Mouse (Mus musculus) midbrain, embryonic 10.5 days (tissue): ENCODE measurements around the gene Ugt1a7c. TPM values are rescaled to one million over a fixed set of nuclear protein-coding genes. Genes with fewer than 3 reads are reported as not detected.
"Not testable (repeated sequence)": the region's sequence is repeated elsewhere in the genome, so short reads cannot be mapped to it uniquely, and the experiment has no call there.

Source experiments
- DNase-seq: peaks from one replicate; pipeline ENCODE4 v3.0.0-alpha.2; 2017; ENCODE audit warnings: low spot score
- H3K27ac ChIP-seq: fragments of 300-500 bp; sonication (generic); replicated peaks from 2 replicates; pipeline ENCODE4 v1.5.1; 2016; ENCODE audit warnings: mild to moderate bottlenecking
- H3K27me3 ChIP-seq: fragments of 300-500 bp; sonication (generic); 2 replicates; pipeline ENCODE4 v1.6.1; 2016; ENCODE audit warnings: low read depth, mild to moderate bottlenecking; ENCODE audit not compliant: poor library complexity, severe bottlenecking
- H3K36me3 ChIP-seq: fragments of 300-500 bp; sonication (generic); 2 replicates; pipeline ENCODE4 v1.6.1; 2016; ENCODE audit warnings: mild to moderate bottlenecking, moderate library complexity
- H3K4me1 ChIP-seq: fragments of 300-500 bp; sonication (generic); 2 replicates; pipeline ENCODE4 v1.6.1; 2016
- H3K4me3 ChIP-seq: fragments of 300-500 bp; sonication (generic); 2 replicates; pipeline ENCODE4 v1.5.1; 2016; ENCODE audit warnings: mild to moderate bottlenecking, moderate library complexity
- H3K9me3 ChIP-seq: fragments of 300-500 bp; sonication (generic); replicated peaks from 2 replicates; pipeline ENCODE4 v1.6.1; 2016; ENCODE audit warnings: mild to moderate bottlenecking
- WGBS: fragments of 180-500 bp; shearing (Covaris S2); methylation state at CpG from one replicate; pipeline ENCODE4 v1.1.7; 2016; 5-methylcytosine and 5-hydroxymethylcytosine counted together
- polyA plus RNA-seq: library from polyadenylated mRNA; unstranded; fragments of >200 nt; fragmentation: Nextera tagmentation; extraction: Ambion mirVana; gene quantifications from 2 replicates; pipeline ENCODE4 v1.2.1, GENCODE M21; 2016

The Ugt1a7c gene
- polyA plus RNA-seq, result 0.56 and 1.1 TPM in 2 replicates

DNA sequence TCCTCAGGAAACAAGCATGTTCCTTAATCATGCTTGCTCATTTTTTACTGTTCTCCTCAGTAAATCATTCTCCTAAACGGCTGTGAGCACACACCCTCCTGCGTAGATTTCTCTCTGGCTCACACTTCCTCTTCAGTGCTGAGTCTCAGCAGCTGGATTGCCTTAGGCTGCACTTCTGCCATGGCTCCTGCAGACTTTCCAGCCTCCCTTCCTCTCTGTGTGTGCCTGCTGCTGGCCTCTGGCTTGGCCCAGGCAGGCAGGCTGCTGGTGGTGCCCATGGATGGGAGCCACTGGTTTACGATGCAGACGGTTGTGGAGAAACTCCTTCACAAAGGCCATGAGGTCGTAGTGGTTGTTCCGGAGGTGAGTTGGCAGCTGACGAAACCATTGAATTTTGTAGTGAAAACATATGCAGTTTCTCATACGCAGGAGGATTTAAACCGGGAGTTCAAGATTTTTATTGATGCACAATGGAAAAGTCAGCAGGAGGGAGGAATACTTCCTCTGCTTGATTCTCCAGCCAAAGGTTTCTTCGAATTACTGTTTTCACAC lies at the start of gene Ugt1a7c:
Gene Ugt1a7c (plus strand): TSS at position 122 of the 552 bp plus-strand sequence.
- Histone ChIP-seq H3K4me1 (no peaks in the 10 kb centered on the region), H3K27me3 (no peaks in the 10 kb centered on the region), H3K4me3 (no peak within 1 kb of the TSS), H3K9me3 (no peaks in the 10 kb centered on the region), H3K27ac (no peak within 1 kb of the TSS), H3K36me3 (no peaks in the 10 kb centered on the region)
- no peak for DNase-seq
- 79% methylated on average over 10 of the region's 10 CpGs for WGBS

DNA sequence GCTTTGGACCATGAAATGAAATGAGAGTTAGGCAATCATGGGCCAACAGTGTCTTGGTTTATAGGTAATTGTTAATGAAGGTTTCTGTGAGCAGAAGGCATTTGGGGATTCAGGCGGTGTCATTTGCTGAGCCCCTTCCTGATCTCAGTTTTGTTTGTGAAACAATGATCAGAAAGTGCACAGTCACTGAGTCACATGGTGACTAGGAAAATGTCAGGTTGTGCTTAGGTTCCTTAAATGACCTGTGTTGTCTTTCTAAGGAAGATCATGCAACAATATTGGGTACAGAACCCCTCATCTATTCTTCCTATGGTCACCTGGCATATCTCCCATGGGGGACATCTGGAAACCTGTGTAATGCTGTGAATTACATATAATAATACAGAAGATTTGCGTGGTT lies 47.5 kb upstream of the Ugt1a7c start:
- H3K36me3 ChIP-seq, H3K9me3 ChIP-seq, H3K4me3 ChIP-seq, DNase-seq, H3K4me1 ChIP-seq, H3K27ac ChIP-seq, H3K27me3 ChIP-seq: not testable (repeated sequence)
- 76% methylated on average over 2 of the region's 2 CpGs for WGBS

- Histone ChIP-seq H3K9me3 (no peaks in the 10 kb centered on the region), H3K4me3 (no peak within 1 kb of the TSS), H3K27ac (no peak within 1 kb of the TSS), H3K27me3 (no peaks in the 10 kb centered on the region), H3K4me1 (no peaks in the 10 kb centered on the region), H3K36me3 (no peaks in the 10 kb centered on the region)
- WGBS, result 82% methylated on average over 1 of the region's 1 CpGs
- DNase-seq, result no peak
Measured at GRCm38 (mm10) chr1:88055088-88055487, 39.8 kb upstream of the Ugt1a7c start, which contains the start of gene Ugt1a10. Ugt1a10 (plus strand) TSS chr1:88055388.

- H3K27me3 ChIP-seq, H3K9me3 ChIP-seq, H3K4me1 ChIP-seq, DNase-seq, H3K27ac ChIP-seq, H3K36me3 ChIP-seq, H3K4me3 ChIP-seq: not testable (repeated sequence)
- WGBS, result 59% methylated on average over 1 of the region's 2 CpGs
Measured at GRCm38 (mm10) chr1:88066472-88067102, 28.3 kb upstream of the Ugt1a7c start.

DNA sequence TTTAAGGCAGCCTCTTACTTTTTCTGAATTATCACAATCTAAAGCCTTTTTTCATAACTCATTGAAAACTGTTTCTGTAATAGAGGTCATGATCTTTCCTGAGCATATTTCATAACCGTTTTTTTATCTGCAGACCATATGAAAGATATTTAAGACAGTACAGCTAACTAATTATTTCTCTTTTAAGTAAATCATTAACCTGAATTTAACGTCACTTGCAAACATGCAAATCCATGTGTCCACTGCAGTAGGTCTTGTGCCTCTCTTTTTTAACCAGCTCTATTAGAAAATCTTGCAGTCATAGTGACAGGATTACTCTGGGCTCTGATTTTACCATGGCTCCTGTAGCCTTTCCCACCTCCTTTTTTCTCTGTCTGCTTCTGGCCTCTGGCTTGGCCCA lies 24.4 kb upstream of the Ugt1a7c start, which contains the start of gene Ugt1a9:
Gene Ugt1a9 (plus strand): TSS at position 306 of the 400 bp plus-strand sequence.
- H3K9me3 ChIP-seq, result no peaks in the 10 kb centered on the region
- H3K4me1 ChIP-seq, result peaks cover 6% of the 10 kb centered on the region; the same call in 1 of the 2 replicates
- WGBS, result 87% methylated on average over 2 of the region's 2 CpGs
- no peaks in the 10 kb centered on the region for H3K27me3 ChIP-seq
- DNase-seq, result no peak
- no peaks in the 10 kb centered on the region for H3K36me3 ChIP-seq
- no peak within 1 kb of the TSS for H3K27ac ChIP-seq
- no peak within 1 kb of the TSS for H3K4me3 ChIP-seq

- peaks cover 6% of the 10 kb centered on the region; the same call in 1 of the 2 replicates for H3K4me1 ChIP-seq
- H3K9me3 ChIP-seq, result no peaks in the 10 kb centered on the region
- H3K4me3 ChIP-seq, result no peak overlapping the region
- WGBS, result 83% methylated on average over 4 of the region's 4 CpGs
- DNase-seq, result no peak
- H3K36me3 ChIP-seq, result no peaks in the 10 kb centered on the region
- no peak overlapping the region for H3K27ac ChIP-seq
- no peaks in the 10 kb centered on the region for H3K27me3 ChIP-seq
Measured at GRCm38 (mm10) chr1:88070902-88071301, 24.0 kb upstream of the Ugt1a7c start.

- no peaks in the 10 kb centered on the region for H3K27me3 ChIP-seq
- no peaks in the 10 kb centered on the region for H3K36me3 ChIP-seq
- H3K9me3 ChIP-seq, result no peaks in the 10 kb centered on the region
- H3K4me3 ChIP-seq, result no peak overlapping the region
- no peak overlapping the region for H3K27ac ChIP-seq
- H3K4me1 ChIP-seq, result peaks cover 4% of the 10 kb centered on the region; the same call in 1 of the 2 replicates
- 96% methylated on average over 2 of the region's 2 CpGs for WGBS
- no peak for DNase-seq
Measured at GRCm38 (mm10) chr1:88074471-88074870, 20.4 kb upstream of the Ugt1a7c start.

DNA sequence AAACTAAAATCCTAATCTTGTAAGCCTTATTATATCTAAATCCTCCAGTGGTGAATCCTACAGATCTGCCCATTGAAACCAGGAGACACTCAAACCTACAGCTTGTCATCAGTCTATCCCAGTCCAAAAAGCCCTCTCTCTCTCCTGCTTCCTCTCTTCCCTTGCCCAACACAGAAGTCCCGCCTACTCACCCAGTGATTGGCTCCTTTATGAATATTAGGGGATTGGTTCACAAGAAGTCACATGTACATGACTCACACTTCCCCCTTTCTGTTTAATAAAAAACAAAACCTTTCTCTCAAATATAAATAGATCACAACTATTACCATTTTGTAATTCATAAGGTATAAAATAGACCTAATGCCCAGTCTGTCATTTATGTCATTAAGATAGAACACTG lies 17.7 kb upstream of the Ugt1a7c start:
- no peak overlapping the region for H3K4me3 ChIP-seq
- 82% methylated on average over 1 of the region's 1 CpGs for WGBS
- H3K36me3 ChIP-seq, result no peaks in the 10 kb centered on the region
- no peak overlapping the region for H3K27ac ChIP-seq
- no peaks in the 10 kb centered on the region for H3K27me3 ChIP-seq
- no peaks in the 10 kb centered on the region for H3K4me1 ChIP-seq
- no peaks in the 10 kb centered on the region for H3K9me3 ChIP-seq
- DNase-seq, result no peak

GRCm38 (mm10) chr1:88081670-88082069 lies 13.2 kb upstream of the Ugt1a7c start:
- H3K9me3 ChIP-seq, result no peaks in the 10 kb centered on the region
- no peaks in the 10 kb centered on the region for H3K4me1 ChIP-seq
- no peak overlapping the region for H3K4me3 ChIP-seq
- no peak overlapping the region for H3K27ac ChIP-seq
- no peak for DNase-seq
- H3K27me3 ChIP-seq, result no peaks in the 10 kb centered on the region
- H3K36me3 ChIP-seq, result no peaks in the 10 kb centered on the region
- WGBS, result 91% methylated on average over 1 of the region's 1 CpGs

- Histone ChIP-seq H3K27ac (no peak overlapping the region), H3K36me3 (no peaks in the 10 kb centered on the region), H3K27me3 (no peaks in the 10 kb centered on the region), H3K4me1 (no peaks in the 10 kb centered on the region), H3K4me3 (no peak overlapping the region), H3K9me3 (no peaks in the 10 kb centered on the region)
- WGBS, result 79% methylated on average over 1 of the region's 1 CpGs
- DNase-seq, result no peak
Measured at GRCm38 (mm10) chr1:88086125-88086524, 8.7 kb upstream of the Ugt1a7c start.

- Histone ChIP-seq H3K4me1 (no peaks in the 10 kb centered on the region), H3K27ac (no peak within 1 kb of the TSS), H3K9me3 (no peaks in the 10 kb centered on the region), H3K4me3 (no peak within 1 kb of the TSS), H3K27me3 (no peaks in the 10 kb centered on the region), H3K36me3 (no peaks in the 10 kb centered on the region)
- WGBS, result 79% methylated on average over 3 of the region's 3 CpGs
- no peak for DNase-seq
Measured at GRCm38 (mm10) chr1:88087513-88087912, 7.3 kb upstream of the Ugt1a7c start, which contains the start of gene Ugt1a8. Ugt1a8 (plus strand) TSS chr1:88087813.

DNA sequence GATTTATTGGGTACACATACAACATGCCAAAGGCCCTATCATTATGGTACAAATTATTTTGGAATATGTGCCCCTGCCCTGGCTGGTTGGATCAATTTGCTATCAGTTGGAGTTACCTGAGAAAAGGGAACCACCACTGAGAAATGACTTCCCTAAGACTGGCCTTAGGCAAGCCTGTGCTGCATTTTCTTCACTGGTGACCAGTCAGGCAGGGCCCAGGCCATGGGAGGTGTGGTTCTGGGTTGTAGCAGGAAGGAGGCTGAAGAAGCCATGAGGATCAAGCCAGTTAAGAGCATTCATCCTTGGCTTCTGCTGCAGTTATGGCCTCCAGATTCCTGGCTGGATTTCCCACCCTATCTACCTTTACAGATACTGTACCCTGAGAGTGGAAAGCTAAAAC lies 2.5 kb upstream of the Ugt1a7c start:
- no peaks in the 10 kb centered on the region for H3K36me3 ChIP-seq
- no peak overlapping the region for H3K27ac ChIP-seq
- no peaks in the 10 kb centered on the region for H3K9me3 ChIP-seq
- no peak for DNase-seq
- H3K4me3 ChIP-seq, result no peak overlapping the region
- H3K27me3 ChIP-seq, result no peaks in the 10 kb centered on the region
- H3K4me1 ChIP-seq, result no peaks in the 10 kb centered on the region

- not testable (repeated sequence) for H3K36me3 ChIP-seq, H3K9me3 ChIP-seq, DNase-seq, H3K27ac ChIP-seq, H3K4me3 ChIP-seq, H3K27me3 ChIP-seq, H3K4me1 ChIP-seq
- WGBS, result 80% methylated on average over 3 of the region's 3 CpGs
Measured at GRCm38 (mm10) chr1:88094270-88094676, 589 bp upstream of the Ugt1a7c start.
